Mouse (Mus musculus) lung, embryonic 14.5 days (tissue): ENCODE results near the gene Cox6b2. TPM values are rescaled to one million over a fixed set of nuclear protein-coding genes. Genes with fewer than 3 reads are reported as not detected.
A peak's percentile ranks its signal among the peaks of the same experiment; 100 is the strongest.

Source experiments
- ATAC-seq: fragments of 200-750 bp; cut with Nextera tagmentation; 2 replicates; pipeline ENCODE4 v1.8.0; 2017; ENCODE audit warnings: mild to moderate bottlenecking, moderate TSS enrichment, moderate library complexity; ENCODE audit not compliant: insufficient read depth
- DNase-seq: peaks from one replicate; pipeline ENCODE4 v3.0.0-alpha.2; 2015
- H3K27ac ChIP-seq: fragments of 300-500 bp; sonication (generic); 2 replicates; pipeline ENCODE4 v1.5.1; 2014; ENCODE audit warnings: low read depth, mild to moderate bottlenecking, moderate library complexity
- H3K27me3 ChIP-seq: fragments of 300-500 bp; sonication (generic); 2 replicates; pipeline ENCODE4 v1.6.1; 2014; ENCODE audit warnings: low read length, control low read depth; ENCODE audit not compliant: insufficient read depth
- H3K36me3 ChIP-seq: fragments of 300-500 bp; sonication (generic); 2 replicates; pipeline ENCODE4 v1.6.1; 2014; ENCODE audit warnings: control low read depth; ENCODE audit not compliant: insufficient read depth
- H3K4me1 ChIP-seq: fragments of 300-500 bp; sonication (generic); 2 replicates; pipeline ENCODE4 v1.6.1; 2014; ENCODE audit warnings: antibody characterized with exemption, control low read depth; ENCODE audit not compliant: insufficient read depth
- H3K4me2 ChIP-seq: fragments of 300-500 bp; sonication (generic); 2 replicates; pipeline ENCODE4 v1.6.1; 2014; ENCODE audit warnings: mild to moderate bottlenecking
- H3K4me3 ChIP-seq: fragments of 300-500 bp; sonication (generic); 2 replicates; pipeline ENCODE4 v1.5.1; 2014; ENCODE audit warnings: low read depth, low read length
- H3K9ac ChIP-seq: fragments of 300-500 bp; sonication (generic); 2 replicates; pipeline ENCODE4 v1.6.1; 2014
- H3K9me3 ChIP-seq: fragments of 300-500 bp; sonication (generic); 2 replicates; pipeline ENCODE4 v1.6.1; 2016; ENCODE audit warnings: low read depth, low read length, control low read depth
- CTCF ChIP-seq: IDR thresholded peaks from 2 replicates; pipeline ENCODE4 v1.5.1; 2016; ENCODE audit warnings: antibody characterized with exemption, low read depth
- WGBS: fragments of 180-500 bp; shearing (Covaris S2); extraction: QIAGEN DNeasy Blood & Tissue Kit; methylation state at CpG from one replicate; pipeline ENCODE4 v1.1.7; 2014; 5-methylcytosine and 5-hydroxymethylcytosine counted together
- polyA plus RNA-seq: library from polyadenylated mRNA; unstranded; fragments of >200 nt; fragmentation: Nextera tagmentation; extraction: Ambion mirVana; gene quantifications from 2 replicates; pipeline ENCODE4 v1.2.1, GENCODE M21; 2014

The Cox6b2 gene
- polyA plus RNA-seq, 1 experiment from 2014 or later = 37.3 TPM

DNA sequence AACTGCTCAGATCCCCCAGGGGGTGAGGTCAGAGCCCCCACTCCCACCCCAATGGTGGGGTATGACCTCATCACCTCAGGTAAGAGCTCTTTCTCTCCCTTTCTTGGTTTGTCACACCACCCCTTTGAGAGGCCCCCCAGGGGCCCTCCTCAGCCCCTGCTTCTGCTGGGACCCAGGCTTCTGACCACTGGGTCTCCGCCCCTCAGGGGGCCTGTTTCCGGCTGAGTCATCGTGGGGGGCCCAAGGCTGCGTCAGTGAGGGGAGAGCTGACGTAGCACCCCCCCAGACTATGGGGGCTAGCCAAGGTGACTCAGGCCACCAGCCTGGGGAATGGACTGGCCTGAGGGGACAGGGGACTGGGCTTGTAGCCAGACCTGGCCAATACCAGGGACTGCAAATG lies 27.0 kb upstream of the Cox6b2 start:
- H3K27ac ChIP-seq = no peak overlapping the region
- ATAC-seq (no peak), DNase-seq (no peak)
- H3K4me1 ChIP-seq = peaks cover 3% of the 10 kb centered on the region; the same call in 1 of the 2 replicates
- TF ChIP-seq CTCF = no peak
- no peaks in the 10 kb centered on the region for H3K9me3 ChIP-seq
- no peak overlapping the region for H3K9ac ChIP-seq
- peaks cover 34% of the 10 kb centered on the region for H3K27me3 ChIP-seq
- H3K36me3 ChIP-seq = no peaks in the 10 kb centered on the region
- H3K4me2 ChIP-seq = no peak overlapping the region
- H3K4me3 ChIP-seq = no peak overlapping the region
- 31% methylated on average over 5 of the region's 5 CpGs for WGBS

DNA sequence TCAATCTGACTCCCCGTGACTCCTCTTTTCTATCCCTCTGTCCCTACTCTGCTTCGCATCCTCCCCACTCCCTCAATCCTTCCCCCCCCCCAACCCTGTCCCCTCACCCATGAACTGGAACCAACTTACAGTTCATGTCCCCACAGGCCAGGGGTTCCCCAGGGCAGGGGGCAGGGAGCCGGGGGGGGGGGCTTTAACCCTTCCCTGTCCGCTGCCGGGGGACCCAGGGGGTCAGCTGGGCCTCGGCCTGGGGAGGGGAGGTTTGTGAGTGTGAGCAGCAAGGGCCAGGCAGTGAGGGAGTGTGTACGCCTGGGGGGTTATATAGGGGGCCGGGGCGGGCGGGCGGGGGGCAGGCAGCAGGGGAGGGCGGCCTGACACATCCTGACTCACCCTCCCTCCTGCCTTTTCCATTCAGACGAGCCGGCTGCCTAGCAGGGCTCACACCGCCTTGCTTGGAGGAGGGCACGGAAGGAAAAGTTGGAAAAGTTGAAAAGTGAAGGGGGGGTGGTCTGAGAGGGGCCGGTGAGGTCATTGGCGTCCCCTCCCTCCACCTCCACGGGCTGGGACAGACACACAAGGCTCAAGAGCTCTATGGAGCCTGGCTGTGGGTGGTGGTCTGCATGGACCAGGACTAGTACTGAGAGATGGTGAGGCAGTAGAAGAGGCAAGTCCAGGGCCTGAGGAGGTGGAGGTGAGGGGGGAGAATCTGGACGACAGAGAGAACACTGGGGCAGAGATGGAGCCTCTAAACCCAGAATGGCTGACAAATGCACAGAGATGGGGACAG lies 25.1 kb upstream of the Cox6b2 start:
- H3K9me3 ChIP-seq = no peaks in the 10 kb centered on the region
- H3K9ac ChIP-seq = no peak overlapping the region
- H3K4me1 ChIP-seq = peaks cover 3% of the 10 kb centered on the region; the same call in 1 of the 2 replicates
- H3K27me3 ChIP-seq = peaks cover 34% of the 10 kb centered on the region
- no peak for DNase-seq
- no peak overlapping the region for H3K4me2 ChIP-seq
- H3K4me3 ChIP-seq = no peak overlapping the region
- no peak overlapping the region for H3K27ac ChIP-seq
- ATAC-seq = no peak
- TF ChIP-seq CTCF = no peak
- no peaks in the 10 kb centered on the region for H3K36me3 ChIP-seq
- WGBS = 8% methylated on average over 20 of the region's 20 CpGs

DNA sequence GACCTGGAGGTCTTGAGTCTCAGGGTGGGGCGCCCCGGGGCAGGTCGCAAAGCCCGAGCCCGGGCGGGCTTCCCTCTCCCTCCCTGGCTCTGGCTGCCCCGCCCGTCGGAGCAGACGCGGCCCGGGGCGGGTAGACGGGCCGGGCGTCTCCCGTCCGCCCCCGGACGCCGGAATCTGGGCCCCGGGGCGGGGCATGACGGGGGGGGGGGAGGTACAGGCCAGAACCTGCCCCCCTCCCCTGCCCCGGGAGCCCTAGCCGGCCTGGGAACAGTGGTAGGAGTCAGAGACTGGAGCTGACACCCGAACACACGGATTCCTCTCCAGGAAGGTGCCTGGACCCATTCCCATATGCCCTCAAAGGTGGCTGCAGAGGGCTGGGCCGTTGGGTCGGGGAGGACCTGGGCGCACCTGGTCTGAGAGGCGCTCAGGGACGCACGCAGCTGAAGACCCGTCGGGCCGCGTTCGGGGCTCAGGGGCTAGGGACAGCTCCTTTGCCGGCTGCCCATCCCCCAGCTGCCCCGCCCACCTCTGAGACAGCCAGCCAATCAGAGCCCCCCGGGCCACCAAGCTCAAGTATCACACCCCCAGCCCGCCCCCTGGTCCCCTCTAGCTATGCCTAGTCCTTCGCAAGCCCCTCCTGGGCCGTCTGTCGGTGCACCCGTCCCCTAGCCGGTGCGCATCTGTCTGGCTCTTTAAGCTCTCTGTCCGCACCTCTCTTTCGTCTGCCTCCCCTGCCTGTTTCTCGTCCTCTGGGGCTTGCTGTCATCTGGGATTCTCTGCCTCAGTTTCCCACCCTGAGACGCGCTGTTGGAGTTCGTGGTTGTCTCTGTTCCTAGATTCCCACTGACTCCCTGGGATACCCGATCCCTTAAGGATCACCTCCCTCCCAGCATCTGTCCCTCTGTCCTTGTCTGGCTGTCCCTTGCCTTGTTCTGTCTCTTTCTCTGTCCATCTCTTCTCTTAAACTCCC lies 24.3 kb upstream of the Cox6b2 start:
- H3K9me3 ChIP-seq = no peaks in the 10 kb centered on the region
- WGBS = 2% methylated on average over 47 of the region's 56 CpGs
- peak overlapping the region; percentile 23 for H3K9ac ChIP-seq
- DNase-seq = peak; percentile 68
- TF ChIP-seq CTCF = no peak
- no peak overlapping the region for H3K27ac ChIP-seq
- H3K4me1 ChIP-seq = peaks cover 3% of the 10 kb centered on the region; the same call in 1 of the 2 replicates
- H3K36me3 ChIP-seq = no peaks in the 10 kb centered on the region
- H3K4me3 ChIP-seq = peak overlapping the region; percentile 33
- peak; percentile 76 for ATAC-seq
- peaks cover 34% of the 10 kb centered on the region for H3K27me3 ChIP-seq
- peak overlapping the region; percentile 57 for H3K4me2 ChIP-seq

DNA sequence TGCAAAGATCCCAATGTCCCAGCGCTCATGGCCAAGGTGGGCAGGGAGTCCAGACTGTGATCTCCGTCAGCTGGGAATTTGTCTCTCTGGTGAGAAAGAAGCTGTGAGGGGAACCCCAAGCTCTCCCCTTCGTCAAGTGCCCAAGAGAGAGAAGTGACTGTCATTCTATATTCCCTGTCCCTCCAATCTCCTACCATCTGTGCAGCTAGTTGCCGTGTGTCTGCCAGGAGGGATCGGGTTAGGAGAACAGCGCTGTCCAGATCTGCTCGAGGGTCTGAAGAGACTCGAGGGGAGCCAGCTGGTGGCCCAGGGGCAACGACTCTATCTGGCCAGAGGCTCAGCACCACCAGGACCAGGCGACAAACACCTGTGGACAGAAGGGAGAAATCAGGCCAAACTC lies 23.2 kb upstream of the Cox6b2 start:
- H3K4me2 ChIP-seq = no peak overlapping the region
- WGBS = 39% methylated on average over 10 of the region's 10 CpGs
- no peak for TF ChIP-seq CTCF
- H3K27ac ChIP-seq = no peak overlapping the region
- H3K4me1 ChIP-seq = no peaks in the 10 kb centered on the region
- ATAC-seq = no peak
- no peak overlapping the region for H3K9ac ChIP-seq
- no peak for DNase-seq
- peaks cover 34% of the 10 kb centered on the region for H3K27me3 ChIP-seq
- H3K36me3 ChIP-seq = no peaks in the 10 kb centered on the region
- H3K4me3 ChIP-seq = no peak overlapping the region
- no peaks in the 10 kb centered on the region for H3K9me3 ChIP-seq

DNA sequence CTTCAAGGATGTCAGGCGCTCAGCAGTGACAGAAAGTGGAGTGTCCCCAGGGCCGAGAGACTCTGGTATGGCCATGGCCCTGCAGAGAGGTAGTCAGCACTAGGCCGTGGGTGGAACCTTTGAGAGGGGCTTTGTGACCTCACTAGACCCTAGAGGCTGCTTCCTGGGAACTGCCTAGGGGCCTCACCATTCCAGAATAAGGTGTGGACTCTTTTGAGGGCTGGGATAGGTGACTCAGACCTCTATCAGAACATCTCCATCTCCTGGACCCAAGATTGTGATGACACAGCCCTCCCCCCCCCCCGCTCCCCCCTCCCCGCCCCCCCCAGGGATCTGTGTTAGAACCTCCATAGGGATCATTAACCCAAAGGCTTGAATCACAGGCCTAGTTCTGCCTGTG lies 18.3 kb upstream of the Cox6b2 start, which contains the start of gene Fam71e2:
Gene Fam71e2 (minus strand): TSS at position 101 of the 400 bp plus-strand sequence.
- Histone ChIP-seq H3K27me3 (peaks cover 5% of the 10 kb centered on the region), H3K36me3 (no peaks in the 10 kb centered on the region), H3K27ac (no peak within 1 kb of the TSS), H3K4me1 (no peaks in the 10 kb centered on the region), H3K4me3 (no peak within 1 kb of the TSS), H3K9me3 (no peaks in the 10 kb centered on the region), H3K9ac (no peak within 1 kb of the TSS), H3K4me2 (no peak within 1 kb of the TSS)
- DNase-seq = no peak
- ATAC-seq = no peak
- WGBS = 74% methylated on average over 3 of the region's 5 CpGs
- no peak for TF ChIP-seq CTCF

DNA sequence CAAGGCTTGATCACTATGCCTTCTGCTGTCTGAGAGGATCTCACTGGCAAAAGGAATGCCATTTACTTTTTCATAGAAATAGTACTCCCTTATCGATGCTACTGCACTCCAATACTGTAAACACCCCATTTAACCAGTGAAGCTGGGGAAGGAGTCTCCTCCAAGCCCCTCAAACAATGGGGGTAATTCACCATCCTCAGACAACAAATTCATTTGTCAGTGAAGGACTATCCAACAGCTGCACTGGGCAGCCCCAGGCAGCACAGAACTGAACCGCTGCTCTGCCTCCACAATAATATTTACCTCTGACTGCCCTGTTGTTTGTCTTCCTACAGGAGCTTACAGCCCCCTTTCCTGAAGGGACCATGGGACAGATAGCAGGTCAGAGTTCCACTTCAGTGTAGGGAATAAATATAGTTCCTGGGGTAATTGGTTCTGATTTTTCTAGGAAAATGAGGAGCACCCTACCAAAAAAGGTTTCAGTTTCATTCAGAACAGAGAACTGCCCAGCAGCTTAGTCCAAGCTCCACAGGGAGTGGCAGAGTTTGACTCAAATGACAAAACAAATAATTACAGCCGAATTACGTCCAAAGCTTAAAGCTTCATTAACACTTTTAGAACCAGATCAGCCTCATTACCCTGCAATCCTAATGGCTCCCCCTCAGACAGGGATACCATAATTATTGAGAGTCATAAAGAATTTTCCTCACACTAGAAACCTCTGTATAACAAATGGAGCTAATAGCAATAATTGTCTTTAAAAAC lies 12.2 kb upstream of the Cox6b2 start:
- Histone ChIP-seq H3K4me3 (no peak overlapping the region), H3K9ac (no peak overlapping the region), H3K27me3 (no peaks in the 10 kb centered on the region), H3K36me3 (no peaks in the 10 kb centered on the region), H3K27ac (no peak overlapping the region), H3K4me2 (0 out of 2 replicates have a peak overlapping the region, but pooled peaks have one; percentile 10), H3K4me1 (no peaks in the 10 kb centered on the region), H3K9me3 (no peaks in the 10 kb centered on the region)
- DNase-seq = no peak
- no peak for ATAC-seq
- 17% methylated on average over 4 of the region's 4 CpGs for WGBS
- no peak for TF ChIP-seq CTCF
